Comparison of ENCODE assay signal across 18 mouse cellular contexts in genomic region chr11:70697376-70697775, GRCm38 (mm10). TPM values are rescaled to one million over a fixed set of nuclear protein-coding genes. Genes with fewer than 3 reads are reported as not detected.
DNase-seq lines count a peak whose midpoint lies in the region; ATAC-seq and TF ChIP-seq lines count a peak whose summit lies in the region.
"Had no signal": no experiment of that assay in that cellular context is flagged by ENCODE, and none has a peak within 500 bp of the region (broad histone marks: within the 10 kb centered on the region; RNA-seq: fewer than 3 reads in every experiment).

No protein-coding gene starts in this region.

- DNase-seq in kidney, adult 2 months: no peak
- DNase-seq in thymus, postnatal 4 days: peak; percentile 39
- no peak for DNase-seq in thymus, postnatal 14 days
- DNase-seq in R1 (ENCODE audit: low read depth, low spot score): peak; percentile 31
- no peak for DNase-seq in right cerebral cortex, postnatal 4 days
- no peak for DNase-seq in adrenal gland, adult 2 months
- DNase-seq: adrenal gland, postnatal 14 days; cerebellum, adult 18-20 months; kidney, postnatal 10 days; retina, postnatal 1 day had no signal

- H3K4me1 ChIP-seq in kidney, adult 2 months (ENCODE audit: control insufficient read depth, insufficient read depth, low read length): peaks cover 9% of the 10 kb centered on the region; the same call in 1 of the 2 replicates
- H3K4me1 ChIP-seq in kidney, embryonic 15.5 days: peaks cover 22% of the 10 kb centered on the region

- H3K9me3 ChIP-seq in kidney, embryonic 15.5 days (replicated peaks): no peaks in the 10 kb centered on the region
- H3K9me3 ChIP-seq: embryonic facial prominence, embryonic 10.5 days; heart, embryonic 12.5 days; neural tube, embryonic 15.5 days had no signal

- ATAC-seq in kidney, embryonic 15.5 days (replicated peaks; ENCODE audit: low FRiP score): no peak
- ATAC-seq: forebrain, embryonic 14.5 days had no signal

- TF ChIP-seq CTCF in kidney, adult 2 months (conservative IDR thresholded peaks at IDR 0.05; ENCODE audit: insufficient read depth, insufficient read length, low read depth, low read length): 0 out of 2 replicates have a peak, but pooled peaks have one; percentile 14

- H3K27ac ChIP-seq in kidney, adult 2 months (ENCODE audit: insufficient read depth, low read depth, low read length): no peak overlapping the region
- no peak overlapping the region for H3K27ac ChIP-seq in kidney, embryonic 15.5 days
- H3K27ac ChIP-seq: embryonic facial prominence, embryonic 10.5 days; macrophage; neural tube, embryonic 15.5 days had no signal

- TF ChIP-seq POLR2A in kidney, adult 2 months (IDR thresholded peaks at IDR 0.05; ENCODE audit: low read depth, low read length): no peak

- no peaks in the 10 kb centered on the region for H3K36me3 ChIP-seq in kidney, adult 2 months (ENCODE audit: control insufficient read depth, insufficient read depth, low read length)
- no peaks in the 10 kb centered on the region for H3K36me3 ChIP-seq in kidney, embryonic 15.5 days
- H3K36me3 ChIP-seq: embryonic facial prominence, embryonic 10.5 days; heart, embryonic 12.5 days; neural tube, embryonic 15.5 days had no signal

- no peaks in the 10 kb centered on the region for H3K27me3 ChIP-seq in kidney, adult 2 months (replicated peaks; ENCODE audit: control insufficient read depth, insufficient read depth, low read length)
- H3K27me3 ChIP-seq in kidney, embryonic 15.5 days: no peaks in the 10 kb centered on the region
- H3K27me3 ChIP-seq: heart, embryonic 12.5 days; neural tube, embryonic 15.5 days had no signal

- H3K4me3 ChIP-seq in kidney, adult 2 months (ENCODE audit: insufficient read depth, low read depth, low read length): no peak overlapping the region
- H3K4me3 ChIP-seq in kidney, embryonic 15.5 days (replicated peaks): no peak overlapping the region
- H3K4me3 ChIP-seq: embryonic facial prominence, embryonic 10.5 days; erythroblast, embryonic 14.5 days; heart, embryonic 12.5 days; neural tube, embryonic 15.5 days had no signal

- no peak overlapping the region for H3K9ac ChIP-seq in kidney, embryonic 15.5 days
- H3K9ac ChIP-seq: heart, embryonic 12.5 days; neural tube, embryonic 15.5 days had no signal

- WGBS in kidney, adult 2 months: 81% methylated on average over 3 of the region's 3 CpGs
- WGBS in kidney, embryonic 15.5 days: 70% methylated on average over 3 of the region's 3 CpGs

- no peak overlapping the region for H3K4me2 ChIP-seq in kidney, embryonic 15.5 days
- H3K4me2 ChIP-seq: heart, embryonic 12.5 days; midbrain, embryonic 11.5 days; neural tube, embryonic 15.5 days had no signal

RNA-seq across cellular contexts. Expression of gene Inca1, which starts 2.6 kb away (rescaled TPM):
- polyA plus RNA-seq in kidney, adult 2 months (2012; rRNA removed): 5.3 and 5.4 TPM in 2 replicates
- 1.2 and 2.3 TPM in 2 replicates for polyA plus RNA-seq in kidney, embryonic 15.5 days (2015; fragmentation: Nextera tagmentation; extraction: Ambion mirVana)
- 10 to 100 TPM in 1 of 2 experiments, 1 to 10 TPM in 1; 8.2 to 15.7 TPM for total RNA-seq in adrenal gland, adult 2 months (2021)
- 12.9 and 15.8 TPM in 2 replicates for polyA plus RNA-seq in adrenal gland, adult 2 months (2012; rRNA removed)
- polyA plus RNA-seq: erythroblast, embryonic 14.5 days had no signal

RNA-seq across cellular contexts. Expression of gene Kif1c, which starts 3.0 kb away (rescaled TPM):
- polyA plus RNA-seq in kidney, adult 2 months (2012; rRNA removed): 91.0 and 94.9 TPM in 2 replicates
- 3.5 and 3.6 TPM in 2 replicates for polyA plus RNA-seq in kidney, embryonic 15.5 days (2015; fragmentation: Nextera tagmentation; extraction: Ambion mirVana)
- total RNA-seq in adrenal gland, adult 2 months (2021): 100 to 1,000 TPM; 184 to 214 TPM
- polyA plus RNA-seq in adrenal gland, adult 2 months (2012; rRNA removed): 71.5 and 79.5 TPM in 2 replicates

RNA-seq across cellular contexts. Expression of gene Camta2, which starts 9.5 kb away (rescaled TPM):
- 23.6 and 28.7 TPM in 2 replicates for polyA plus RNA-seq in kidney, adult 2 months (2012; rRNA removed)
- polyA plus RNA-seq in kidney, embryonic 15.5 days (2015; fragmentation: Nextera tagmentation; extraction: Ambion mirVana): 12.8 and 14.1 TPM in 2 replicates
- total RNA-seq in adrenal gland, adult 2 months (2021): 10 to 100 TPM; 36.8 to 51.7 TPM
- 44.8 and 58.4 TPM in 2 replicates for polyA plus RNA-seq in adrenal gland, adult 2 months (2012; rRNA removed)

RNA-seq across cellular contexts. Expression of gene Spag7, which starts 28.2 kb away (rescaled TPM):
- polyA plus RNA-seq in kidney, adult 2 months (2012; rRNA removed): 44.6 and 59.8 TPM in 2 replicates
- 181 and 202 TPM in 2 replicates for polyA plus RNA-seq in kidney, embryonic 15.5 days (2015; fragmentation: Nextera tagmentation; extraction: Ambion mirVana)
- 10 to 100 TPM; 83.5 to 85.9 TPM for total RNA-seq in adrenal gland, adult 2 months (2021)
- polyA plus RNA-seq in adrenal gland, adult 2 months (2012; rRNA removed): 12.3 and 16.0 TPM in 2 replicates

RNA-seq across cellular contexts. Expression of gene Eno3, which starts 40.4 kb away (rescaled TPM):
- polyA plus RNA-seq in kidney, adult 2 months (2012; rRNA removed): 9.2 and 30.9 TPM in 2 replicates
- polyA plus RNA-seq in kidney, embryonic 15.5 days (2015; fragmentation: Nextera tagmentation; extraction: Ambion mirVana): 30.3 and 38.5 TPM in 2 replicates
- total RNA-seq in adrenal gland, adult 2 months (2021): 10 to 100 TPM; 18.3 to 67.6 TPM
- 8.0 and 16.9 TPM in 2 replicates for polyA plus RNA-seq in adrenal gland, adult 2 months (2012; rRNA removed)

Comparison
In these comparisons a context has a peak if more than half of its experiments do, and no peak if none do; other contexts are left out.
1. DNase-seq: peak in thymus, postnatal 4 days (single experiment) and R1 (single experiment); none in kidney, adult 2 months (single experiment), thymus, postnatal 14 days (single experiment), right cerebral cortex, postnatal 4 days (single experiment) and adrenal gland, adult 2 months (single experiment).
2. RNA of gene Kif1c, which starts 3.0 kb away (polyA plus RNA-seq): 91.0 to 94.9 TPM in kidney, adult 2 months and 71.5 to 79.5 TPM in adrenal gland, adult 2 months; 3.5 to 3.6 TPM in kidney, embryonic 15.5 days; every median in the first group is over 10 times any median in the second.